Mouse (Mus musculus) intestine, postnatal 0 days (tissue): ENCODE measurements at regions not wholly inside any gene's neighbourhood (a gene's known extent, or its start where the extent isn't known, plus 50 kb on each side); places are given as distances from the start of the nearest gene placed in this dataset.

Source experiments
- ATAC-seq: fragments of 200-750 bp; cut with Nextera tagmentation; 2 replicates; pipeline ENCODE4 v1.8.0; 2017; ENCODE audit warnings: mild to moderate bottlenecking, moderate TSS enrichment, moderate library complexity
- H3K27ac ChIP-seq: fragments of 300-500 bp; sonication (generic); 2 replicates; pipeline ENCODE4 v1.5.1; 2014; ENCODE audit warnings: mild to moderate bottlenecking, low read depth, low read length, moderate library complexity
- H3K27me3 ChIP-seq: fragments of 300-500 bp; sonication (generic); replicated peaks from 2 replicates; pipeline ENCODE4 v1.6.1; 2014; ENCODE audit warnings: low read length, mixed read lengths; ENCODE audit not compliant: control insufficient read depth, insufficient read depth
- H3K36me3 ChIP-seq: fragments of 300-500 bp; sonication (generic); 2 replicates; pipeline ENCODE4 v1.6.1; 2014; ENCODE audit warnings: mild to moderate bottlenecking, moderate library complexity; ENCODE audit not compliant: control insufficient read depth, insufficient read depth
- H3K4me1 ChIP-seq: fragments of 300-500 bp; sonication (generic); replicated peaks from 2 replicates; pipeline ENCODE4 v1.6.1; 2014; ENCODE audit warnings: antibody characterized with exemption, low read length, mixed read lengths; ENCODE audit not compliant: control insufficient read depth, insufficient read depth
- H3K4me2 ChIP-seq: fragments of 300-500 bp; sonication (generic); replicated peaks from 2 replicates; pipeline ENCODE4 v1.6.1; 2014; ENCODE audit warnings: low read depth, mild to moderate bottlenecking, moderate library complexity
- H3K4me3 ChIP-seq: fragments of 300-500 bp; sonication (generic); 2 replicates; pipeline ENCODE4 v1.5.1; 2014; ENCODE audit warnings: low read depth, low read length
- H3K9ac ChIP-seq: fragments of 300-500 bp; sonication (generic); 2 replicates; pipeline ENCODE4 v1.6.1; 2014; ENCODE audit warnings: mild to moderate bottlenecking, low read depth, low read length
- H3K9me3 ChIP-seq: fragments of 300-500 bp; sonication (generic); 2 replicates; pipeline ENCODE4 v1.6.1; 2016; ENCODE audit warnings: mixed run types; ENCODE audit not compliant: control insufficient read depth
- CTCF ChIP-seq: sonication (generic); IDR thresholded peaks from 2 replicates; pipeline ENCODE4 v1.5.1; 2016; ENCODE audit warnings: low read depth, mild to moderate bottlenecking, control low read depth, antibody characterized with exemption, moderate library complexity
- WGBS: fragments of 180-500 bp; shearing (Covaris S2); extraction: QIAGEN DNeasy Blood & Tissue Kit; methylation state at CpG from one replicate; pipeline ENCODE4 v1.1.7; 2014; 5-methylcytosine and 5-hydroxymethylcytosine counted together

DNA sequence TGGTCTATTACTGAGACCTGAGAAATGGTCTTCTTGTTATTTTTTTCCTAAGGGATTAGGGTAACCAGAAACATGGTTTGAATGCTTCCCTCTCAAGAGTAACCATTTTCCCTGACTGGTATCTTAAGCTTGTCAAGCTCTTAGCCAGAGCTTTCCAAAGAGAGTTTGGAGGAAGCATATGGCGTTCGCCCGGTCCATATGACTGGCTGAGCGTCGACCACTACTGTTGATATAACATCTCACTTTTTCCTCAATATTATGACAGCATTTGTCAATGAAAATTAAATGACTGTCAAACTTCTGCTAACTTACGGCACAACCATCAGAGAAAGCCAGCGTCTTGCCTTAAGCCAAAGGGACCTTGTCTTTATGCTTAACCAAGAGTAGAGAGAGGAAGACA is 383.2 kb downstream of the Zfp536 start:
- Histone ChIP-seq H3K36me3 (no peaks in the 10 kb centered on the region), H3K4me1 (no peaks in the 10 kb centered on the region), H3K9ac (no peak overlapping the region), H3K4me2 (no peak overlapping the region), H3K4me3 (no peak overlapping the region), H3K27ac (no peak overlapping the region), H3K9me3 (no peaks in the 10 kb centered on the region), H3K27me3 (no peaks in the 10 kb centered on the region)
- no peak for ATAC-seq
- TF ChIP-seq CTCF, result no peak
- WGBS, result 91% methylated on average over 7 of the region's 7 CpGs

DNA sequence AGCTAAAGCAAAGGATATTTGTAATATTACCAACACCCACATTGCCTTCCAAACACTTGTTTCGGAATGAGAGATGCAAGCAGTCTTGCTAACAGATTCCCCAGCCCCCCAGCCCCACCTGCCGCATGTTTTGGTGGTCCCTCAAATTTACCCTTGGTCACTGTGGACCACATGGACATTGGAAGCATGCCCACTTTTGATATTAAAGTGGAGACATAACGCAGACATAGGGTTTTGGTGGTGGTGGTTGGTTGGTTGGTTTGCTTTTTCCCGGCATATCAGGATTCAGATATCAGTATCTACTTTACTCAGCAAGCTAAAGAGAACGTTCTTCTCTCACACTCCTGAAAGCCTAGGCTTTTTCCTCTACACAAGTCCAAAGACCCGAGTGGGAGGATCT is 381.3 kb downstream of the Zfp536 start:
- no peaks in the 10 kb centered on the region for H3K4me1 ChIP-seq
- no peaks in the 10 kb centered on the region for H3K36me3 ChIP-seq
- no peak overlapping the region for H3K27ac ChIP-seq
- ATAC-seq, result no peak
- H3K9me3 ChIP-seq, result no peaks in the 10 kb centered on the region
- H3K4me3 ChIP-seq, result no peak overlapping the region
- H3K9ac ChIP-seq, result no peak overlapping the region
- WGBS, result 87% methylated on average over 6 of the region's 6 CpGs
- no peak overlapping the region for H3K4me2 ChIP-seq
- H3K27me3 ChIP-seq, result no peaks in the 10 kb centered on the region
- no peak for TF ChIP-seq CTCF

DNA sequence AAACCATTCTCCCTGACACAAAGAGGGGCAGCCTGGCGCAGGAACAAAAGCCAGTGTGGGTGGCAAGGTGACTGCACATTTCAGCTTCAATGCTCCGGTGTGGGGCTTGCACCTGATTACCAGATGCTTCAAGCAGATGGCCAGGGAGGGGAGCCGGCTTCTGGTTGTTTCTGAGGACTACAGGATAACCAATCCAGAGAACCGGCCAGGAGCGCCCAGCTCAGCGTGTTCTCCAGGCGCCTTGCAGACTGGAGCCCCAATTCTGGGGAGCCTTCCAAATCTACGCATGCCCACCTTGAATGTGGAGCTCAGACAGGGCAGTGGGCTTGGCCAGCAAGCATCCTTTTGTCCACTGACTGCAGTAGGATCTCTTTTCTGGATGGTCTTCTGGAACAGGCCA is 380.8 kb downstream of the Zfp536 start:
- H3K4me1 ChIP-seq, result no peaks in the 10 kb centered on the region
- TF ChIP-seq CTCF, result no peak
- no peaks in the 10 kb centered on the region for H3K36me3 ChIP-seq
- ATAC-seq, result no peak
- H3K4me2 ChIP-seq, result no peak overlapping the region
- H3K27ac ChIP-seq, result no peak overlapping the region
- H3K27me3 ChIP-seq, result no peaks in the 10 kb centered on the region
- H3K4me3 ChIP-seq, result no peak overlapping the region
- WGBS, result 88% methylated on average over 8 of the region's 8 CpGs
- no peak overlapping the region for H3K9ac ChIP-seq
- H3K9me3 ChIP-seq, result no peaks in the 10 kb centered on the region

DNA sequence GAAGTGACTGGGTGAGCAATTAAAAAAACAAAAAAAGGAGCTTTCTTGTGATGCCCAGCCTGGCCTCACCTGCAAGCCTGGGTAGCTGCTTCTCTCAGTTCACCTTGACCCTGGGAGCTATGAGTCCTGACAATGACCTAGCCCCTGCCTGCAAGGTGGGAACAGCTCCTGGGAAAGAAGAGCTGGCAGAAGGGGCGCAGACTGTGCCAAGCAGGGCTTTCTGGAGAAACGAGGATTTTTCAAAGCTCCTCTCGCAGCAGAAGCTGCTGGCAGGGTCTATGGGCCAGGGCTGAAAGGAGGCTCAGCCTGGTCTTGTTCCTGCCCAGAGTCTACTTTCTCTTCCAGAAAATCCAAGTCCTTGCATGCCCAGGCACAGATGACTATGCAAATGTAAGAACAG is 380.4 kb downstream of the Zfp536 start:
- TF ChIP-seq CTCF, result no peak
- 73% methylated on average over 3 of the region's 3 CpGs for WGBS
- ATAC-seq, result no peak

DNA sequence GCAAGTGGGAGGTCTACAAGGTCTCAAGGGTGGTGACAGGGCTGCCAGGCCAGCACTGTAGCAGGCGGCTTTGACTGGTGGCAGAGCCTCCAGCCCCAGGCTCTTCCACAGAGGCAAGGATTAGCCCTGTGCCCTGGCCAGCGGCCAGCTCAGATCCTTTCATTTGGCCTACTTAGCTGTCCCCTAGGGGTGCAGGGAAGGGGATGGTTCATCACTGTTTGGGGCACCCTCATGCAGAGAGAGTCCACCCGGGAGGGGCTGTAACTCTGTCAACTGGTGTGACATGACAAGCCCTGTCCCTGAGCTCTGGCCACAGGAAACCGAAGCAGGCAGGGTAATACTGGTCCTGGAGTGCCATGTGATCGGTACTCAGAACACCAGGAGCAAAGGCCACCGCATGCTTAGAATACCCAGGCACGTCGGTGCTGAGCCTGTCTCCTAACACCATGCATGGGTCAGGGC is 378.4 kb downstream of the Zfp536 start:
- no peak for TF ChIP-seq CTCF
- Histone ChIP-seq H3K4me3 (no peak overlapping the region), H3K9ac (no peak overlapping the region), H3K9me3 (no peaks in the 10 kb centered on the region), H3K4me2 (no peak overlapping the region), H3K36me3 (no peaks in the 10 kb centered on the region), H3K27me3 (no peaks in the 10 kb centered on the region), H3K4me1 (no peaks in the 10 kb centered on the region), H3K27ac (no peak overlapping the region)
- WGBS, result 71% methylated on average over 8 of the region's 8 CpGs
- no peak for ATAC-seq

More for the DNA sequence above, 380.4 kb downstream of the Zfp536 start:
- Histone ChIP-seq H3K4me3 (no peak overlapping the region), H3K36me3 (no peaks in the 10 kb centered on the region), H3K9me3 (no peaks in the 10 kb centered on the region), H3K27ac (no peak overlapping the region), H3K27me3 (no peaks in the 10 kb centered on the region), H3K4me2 (no peak overlapping the region), H3K9ac (no peak overlapping the region), H3K4me1 (no peaks in the 10 kb centered on the region)

DNA sequence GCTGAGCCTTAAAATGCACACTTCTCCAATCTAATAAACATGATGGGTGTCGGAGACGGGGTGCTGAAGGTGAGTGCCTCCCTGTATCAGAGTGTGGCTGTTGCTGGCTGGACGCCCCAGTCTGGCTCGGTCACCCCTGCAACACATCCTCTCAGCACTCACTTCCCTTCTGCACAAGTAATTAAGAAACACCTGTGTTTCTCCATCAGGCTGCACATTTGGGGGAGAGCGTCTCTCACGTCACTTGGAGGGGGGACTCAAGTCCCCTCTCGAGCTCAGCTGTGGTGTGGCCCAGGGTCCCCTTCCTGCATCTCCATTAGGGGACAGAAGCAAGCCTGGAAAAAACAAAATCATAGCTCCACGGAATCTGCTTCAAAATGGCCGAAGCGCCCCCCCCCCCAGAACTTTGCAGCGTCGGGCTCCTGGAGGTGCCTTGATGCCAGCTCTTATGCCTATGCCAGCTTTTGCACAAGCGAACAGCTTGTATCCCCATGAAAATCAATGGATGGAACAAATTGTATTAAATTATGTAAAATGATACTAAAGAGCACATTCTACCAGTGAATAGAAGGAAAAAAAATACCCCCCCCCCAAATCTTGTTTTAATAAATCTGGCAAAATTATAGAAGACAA is 377.4 kb downstream of the Zfp536 start:
- 76% methylated on average over 13 of the region's 13 CpGs for WGBS

DNA sequence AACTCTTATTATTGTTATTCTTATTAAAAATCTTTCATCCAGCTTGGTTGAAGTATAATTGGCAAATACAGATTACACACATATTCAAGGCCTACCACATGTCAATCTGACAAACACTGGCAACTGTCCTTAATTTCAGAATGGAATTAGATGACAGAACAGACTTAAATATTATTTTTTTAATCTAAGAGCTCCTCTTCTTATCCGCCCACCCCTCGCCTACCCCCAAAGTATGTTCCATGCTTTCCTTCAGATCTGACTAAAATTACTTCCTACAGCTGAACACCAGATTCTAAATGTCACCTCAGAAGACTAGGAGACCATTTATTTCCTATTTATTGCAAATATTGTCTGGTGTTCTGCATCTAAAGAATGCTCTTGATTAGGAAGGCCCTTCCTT is 370.0 kb downstream of the Zfp536 start:
- Histone ChIP-seq H3K36me3 (no peaks in the 10 kb centered on the region), H3K27me3 (no peaks in the 10 kb centered on the region), H3K4me1 (no peaks in the 10 kb centered on the region), H3K4me3 (no peak overlapping the region), H3K4me2 (no peak overlapping the region), H3K9me3 (no peaks in the 10 kb centered on the region), H3K27ac (no peak overlapping the region), H3K9ac (no peak overlapping the region)
- TF ChIP-seq CTCF, result no peak
- 95% methylated on average over 2 of the region's 2 CpGs for WGBS
- no peak for ATAC-seq

More for the DNA sequence above, 377.4 kb downstream of the Zfp536 start:
- no peak for TF ChIP-seq CTCF
- Histone ChIP-seq H3K9me3 (no peaks in the 10 kb centered on the region), H3K27ac (no peak overlapping the region), H3K9ac (no peak overlapping the region), H3K4me2 (no peak overlapping the region), H3K4me1 (no peaks in the 10 kb centered on the region), H3K27me3 (no peaks in the 10 kb centered on the region), H3K36me3 (no peaks in the 10 kb centered on the region), H3K4me3 (no peak overlapping the region)
- ATAC-seq, result no peak
